Mouse (Mus musculus) bone marrow, adult 2 months (tissue): ENCODE data around the gene Hsd17b12.

Source experiments
- CTCF ChIP-seq: fragments of 200-500 bp; IDR thresholded peaks from 2 replicates; pipeline ENCODE4 v1.5.1; 2011; ENCODE audit warnings: low read length, control low read depth; ENCODE audit not compliant: control insufficient read depth, insufficient read depth
- POLR2A ChIP-seq: fragments of 200-500 bp; IDR thresholded peaks from 2 replicates; pipeline ENCODE4 v1.6.1; 2011; ENCODE audit warnings: low read depth, mild to moderate bottlenecking, control low read depth, low read length, borderline replicate concordance; ENCODE audit not compliant: control insufficient read depth

DNA sequence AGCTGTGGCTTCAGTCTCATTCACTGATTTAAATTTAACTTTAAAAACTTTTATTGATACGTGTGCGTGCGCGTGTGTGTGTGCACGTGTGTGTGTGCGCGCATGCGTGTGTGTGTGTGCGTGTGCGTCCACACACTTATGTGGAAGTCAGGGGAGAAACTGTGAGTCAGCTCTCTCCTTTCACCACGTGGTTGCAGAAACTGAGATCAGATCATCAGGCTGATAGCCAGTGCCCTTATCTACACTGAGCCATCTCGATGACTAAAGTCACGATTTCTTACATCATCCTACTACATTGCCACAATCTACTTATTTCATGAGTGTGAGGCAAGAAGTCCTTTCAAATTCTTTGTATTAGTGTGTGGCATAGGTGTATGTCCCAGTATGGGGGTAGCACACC lies 15.8 kb upstream of the Hsd17b12 start:
- TF ChIP-seq POLR2A, result no peak
- TF ChIP-seq CTCF, result no peak
